In genomic region chr13:44332716-44333240, GRCm38 (mm10) we compare ENCODE assay signal across 26 mouse cellular contexts.
DNase-seq lines count a peak whose midpoint lies in the region; ATAC-seq and TF ChIP-seq lines count a peak whose summit lies in the region.
"Had no signal": no experiment of that assay in that cellular context is flagged by ENCODE, and none has a peak within 500 bp of the region (broad histone marks: within the 10 kb centered on the region; RNA-seq: fewer than 3 reads in every experiment).

No protein-coding gene starts in this region.

- no peak for TF ChIP-seq CTCF in C2C12 (IDR thresholded peaks at IDR 0.05; ENCODE audit: control insufficient read depth, insufficient read depth, insufficient read length)

- no peaks in the 10 kb centered on the region for H3K9me3 ChIP-seq in lung, embryonic 16.5 days (ENCODE audit: control insufficient read depth, low read length)
- H3K9me3 ChIP-seq: heart, embryonic 10.5 days; hindbrain, embryonic 15.5 days; limb, embryonic 15.5 days; midbrain, embryonic 13.5 days had no signal

- 46% methylated on average over 11 of the region's 11 CpGs for WGBS in lung, embryonic 16.5 days

- H3K27me3 ChIP-seq in lung, embryonic 16.5 days (ENCODE audit: control insufficient read depth, insufficient read depth, low read depth, low read length), result no peaks in the 10 kb centered on the region
- H3K27me3 ChIP-seq in C2C12 (ENCODE audit: control insufficient read depth, insufficient read depth, insufficient read length), result no peaks in the 10 kb centered on the region
- no peaks in the 10 kb centered on the region for H3K27me3 ChIP-seq in myocyte (ENCODE audit: control insufficient read depth, insufficient read depth, insufficient read length)
- H3K27me3 ChIP-seq: forebrain, embryonic 13.5 days; hindbrain, embryonic 15.5 days; limb, embryonic 15.5 days; midbrain, embryonic 13.5 days had no signal

- H3K79me2 ChIP-seq in C2C12 (ENCODE audit: control insufficient read depth, insufficient read depth) (no peaks in the 10 kb centered on the region), myocyte (ENCODE audit: control insufficient read depth, insufficient read depth) (no peaks in the 10 kb centered on the region)

- no peak overlapping the region for H3ac ChIP-seq in C2C12 (ENCODE audit: control insufficient read depth, insufficient read length, low read depth)
- H3ac ChIP-seq in myocyte (ENCODE audit: control insufficient read depth, insufficient read length), result no peak overlapping the region

- TF ChIP-seq POLR2A in myocyte (IDR thresholded peaks at IDR 0.05; ENCODE audit: insufficient read length, low read depth), result no peak

- H3K79me3 ChIP-seq in C2C12 (ENCODE audit: low read depth), result no peaks in the 10 kb centered on the region

- 0 out of 2 replicates have a peak, but pooled peaks have one; percentile 41 for ATAC-seq in lung, embryonic 16.5 days (ENCODE audit: low read depth)
- ATAC-seq: activated CD4-positive, CD25-positive, alpha-beta regulatory T cell, adult 4 months; forebrain, embryonic 13.5 days; midbrain, embryonic 13.5 days had no signal

- H3K9ac ChIP-seq in lung, embryonic 16.5 days (ENCODE audit: low read length), result no peak overlapping the region
- H3K9ac ChIP-seq: forebrain, embryonic 13.5 days; hindbrain, embryonic 15.5 days; limb, embryonic 15.5 days; liver, embryonic 14.5 days; midbrain, embryonic 13.5 days had no signal

- no peak overlapping the region for H3K27ac ChIP-seq in lung, embryonic 16.5 days (ENCODE audit: low read length)
- H3K27ac ChIP-seq: forebrain, embryonic 13.5 days; heart, embryonic 10.5 days; hindbrain, embryonic 15.5 days; kidney, postnatal 0 days; left cerebral cortex, adult 2 months; limb, embryonic 15.5 days; liver, embryonic 14.5 days; midbrain, embryonic 13.5 days; stomach, postnatal 0 days had no signal

- no peaks in the 10 kb centered on the region for H3K36me3 ChIP-seq in lung, embryonic 16.5 days (ENCODE audit: control insufficient read depth, insufficient read depth, low read length)
- H3K36me3 ChIP-seq in C2C12 (ENCODE audit: control insufficient read depth, insufficient read depth) (no peaks in the 10 kb centered on the region), myocyte (ENCODE audit: control insufficient read depth, insufficient read depth) (no peaks in the 10 kb centered on the region)
- H3K36me3 ChIP-seq: heart, embryonic 10.5 days; hindbrain, embryonic 15.5 days; limb, embryonic 15.5 days; midbrain, embryonic 13.5 days had no signal

- DNase-seq in adrenal gland, postnatal 10 days, result peak; percentile 27
- no peak for DNase-seq in adrenal gland, adult 18-20 months (ENCODE audit: low spot score in 2 of 2)
- DNase-seq in lung, postnatal 25 days (ENCODE audit: low spot score), result no peak
- no peak for DNase-seq in layer of hippocampus, postnatal 10 days (ENCODE audit: low spot score in 2 of 2)
- DNase-seq: B cell, adult 2 months; cerebellum, adult 9-10 months; heart, postnatal 4 days; kidney, adult 2 months; layer of hippocampus, adult 9-11 months; left cerebral cortex, postnatal 4 days; thymus, adult 2 months; thymus, postnatal 4 days had no signal

- H3K4me3 ChIP-seq in lung, embryonic 16.5 days (ENCODE audit: low read length), result no peak overlapping the region
- H3K4me3 ChIP-seq in C2C12 (ENCODE audit: insufficient read depth, poor library complexity, severe bottlenecking), result no peak overlapping the region
- H3K4me3 ChIP-seq in myocyte, result no peak overlapping the region
- H3K4me3 ChIP-seq: erythroblast, embryonic 14.5 days; forebrain, embryonic 13.5 days; heart, embryonic 10.5 days; hindbrain, embryonic 15.5 days; left cerebral cortex, adult 2 months; limb, embryonic 15.5 days; midbrain, embryonic 13.5 days had no signal

- peaks cover 3% of the 10 kb centered on the region; the same call in 1 of the 2 replicates for H3K4me1 ChIP-seq in lung, embryonic 16.5 days (replicated peaks; ENCODE audit: control insufficient read depth, insufficient read depth, low read length)
- H3K4me1 ChIP-seq: forebrain, embryonic 13.5 days; hindbrain, embryonic 15.5 days; midbrain, embryonic 13.5 days had no signal

- no peak overlapping the region; the same call in 1 of the 2 replicates for H3K4me2 ChIP-seq in lung, embryonic 16.5 days (ENCODE audit: low read depth, low read length)
- H3K4me2 ChIP-seq in myocyte (ENCODE audit: low read depth), result peak overlapping the region; percentile 9
- H3K4me2 ChIP-seq: forebrain, embryonic 13.5 days; hindbrain, embryonic 15.5 days; limb, embryonic 15.5 days; midbrain, embryonic 13.5 days had no signal

TF ChIP-seq in C2C12, 6 proteins besides CTCF, POLR2A, EP300 and RAD21:
- TF ChIP-seq CEBPB (IDR thresholded peaks at IDR 0.05; ENCODE audit: low read depth) (no peak), MYOD1 (IDR thresholded peaks at IDR 0.05; ENCODE audit: control insufficient read depth, insufficient read length, low read depth) (no peak), MAX (IDR thresholded peaks at IDR 0.05) (no peak), FOSL1 (IDR thresholded peaks at IDR 0.05; ENCODE audit: insufficient read depth, low read length, poor library complexity, severe bottlenecking) (no peak), USF1 (IDR thresholded peaks at IDR 0.05; ENCODE audit: low read depth) (peak; percentile 13), MYOG (IDR thresholded peaks at IDR 0.05; ENCODE audit: control insufficient read depth, extremely low read depth, insufficient read length) (no peak)
TF ChIP-seq in C2C12: peak in this region for 1.

TF ChIP-seq in myocyte, 11 proteins besides CTCF, POLR2A, EP300 and RAD21:
- TF ChIP-seq TCF12 (IDR thresholded peaks at IDR 0.05; ENCODE audit: insufficient read depth, poor library complexity, severe bottlenecking), result no peak
- no peak for TF ChIP-seq TCF3 (IDR thresholded peaks at IDR 0.05; ENCODE audit: insufficient read length, low read depth)
- no peak for TF ChIP-seq POLR2AphosphoS2 (IDR thresholded peaks at IDR 0.05; ENCODE audit: insufficient read length, low read depth)
- no peak for TF ChIP-seq E2F4 (IDR thresholded peaks at IDR 0.05; ENCODE audit: insufficient read depth)
- TF ChIP-seq CEBPB (IDR thresholded peaks at IDR 0.05; ENCODE audit: insufficient read depth, poor library complexity, severe bottlenecking), result no peak
- no peak for TF ChIP-seq MYOG (IDR thresholded peaks at IDR 0.05; ENCODE audit: control insufficient read depth in 1 of 3, insufficient read depth in 1 of 3, insufficient read length in 2 of 3, low read depth in 2 of 3)
- no peak for TF ChIP-seq USF1 (IDR thresholded peaks at IDR 0.05; ENCODE audit: low read depth)
- TF ChIP-seq SRF (IDR thresholded peaks at IDR 0.05; ENCODE audit: control insufficient read depth, insufficient read length, low read depth), result no peak
- no peak for TF ChIP-seq REST (IDR thresholded peaks at IDR 0.05; ENCODE audit: insufficient read depth, insufficient read length)
- no peak for TF ChIP-seq MYOD1 (IDR thresholded peaks at IDR 0.05; ENCODE audit: control insufficient read depth in 1 of 3, insufficient read length in 2 of 3, low read depth in 2 of 3)
- TF ChIP-seq MAX (IDR thresholded peaks at IDR 0.05; ENCODE audit: low read depth), result no peak
